Mouse (Mus musculus): ENCODE results near the gene Cradd. TPM values are rescaled to one million over a fixed set of nuclear protein-coding genes. Genes with fewer than 3 reads are reported as not detected.
A peak's percentile ranks its signal among the peaks of the same experiment; 100 is the strongest.

Cradd gene
- total RNA-seq, 2 experiments from 2014 or later: 4.1 to 5.7 TPM

GRCm38 (mm10) chr10:95283434-95283833 lies 40.5 kb downstream of the Cradd start:
- intact Hi-C loops (cut with DNase I): no loop called here
- no peak for DNase-seq (ENCODE audit: low spot score in 2 of 2)

GRCm38 (mm10) chr10:95281996-95282395 lies 41.9 kb downstream of the Cradd start:
- DNase-seq (ENCODE audit: low spot score in 2 of 2): no peak
- intact Hi-C loops (cut with DNase I): no loop called here

- DNase-seq (ENCODE audit: low spot score in 2 of 2): no peak
- intact Hi-C loops (cut with DNase I): no loop called here
Measured at GRCm38 (mm10) chr10:95281466-95281990, 42.4 kb downstream of the Cradd start.

- DNase-seq (ENCODE audit: low spot score in 2 of 2): no peak
- intact Hi-C loops (cut with DNase I): no loop called here
Measured at GRCm38 (mm10) chr10:95280327-95280726, 43.6 kb downstream of the Cradd start.

- intact Hi-C loops (cut with DNase I): no loop called here
Measured at GRCm38 (mm10) chr10:95279459-95279858, 44.5 kb downstream of the Cradd start.

GRCm38 (mm10) chr10:95278085-95278484 lies 45.8 kb downstream of the Cradd start:
- no peak for DNase-seq (ENCODE audit: low spot score in 2 of 2)
- intact Hi-C loops (cut with DNase I): no loop called here

More at GRCm38 (mm10) chr10:95279459-95279858, 44.5 kb downstream of the Cradd start:
- no peak for DNase-seq (ENCODE audit: low spot score in 2 of 2)

- DNase-seq (ENCODE audit: low spot score in 2 of 2): no peak
- intact Hi-C loops (cut with DNase I): no loop called here
Measured at GRCm38 (mm10) chr10:95275488-95275887, 48.4 kb downstream of the Cradd start.

- DNase-seq (ENCODE audit: low spot score in 2 of 2): no peak
- intact Hi-C loops (cut with DNase I): no loop called here
Measured at GRCm38 (mm10) chr10:95273226-95273625, 50.7 kb downstream of the Cradd start.

- DNase-seq (ENCODE audit: low spot score in 2 of 2): no peak
- intact Hi-C loops (cut with DNase I): no loop called here
Measured at GRCm38 (mm10) chr10:95269151-95269550, 54.8 kb downstream of the Cradd start.

- no peak for DNase-seq (ENCODE audit: low spot score in 2 of 2)
- intact Hi-C loops (cut with DNase I): no loop called here
Measured at GRCm38 (mm10) chr10:95268366-95268765, 55.6 kb downstream of the Cradd start.

GRCm38 (mm10) chr10:95266983-95267382 lies 57.0 kb downstream of the Cradd start:
- intact Hi-C loops (cut with DNase I): loop anchor here (2.0 kb wide), 1 partner anchor 148 kb away; no protein-coding TSS in a partner anchor
- DNase-seq (ENCODE audit: low spot score in 2 of 2): no peak

GRCm38 (mm10) chr10:95266041-95266762 lies 57.7 kb downstream of the Cradd start:
- intact Hi-C loops (cut with DNase I): loop anchor here (2.0 kb wide), 1 partner anchor 149 kb away; no protein-coding TSS in a partner anchor
- DNase-seq (ENCODE audit: low spot score in 2 of 2): peak in 1 of 2 experiments; percentile 27

- peak in 1 of 2 experiments; percentile 79 for DNase-seq (ENCODE audit: low spot score in 2 of 2)
Measured at GRCm38 (mm10) chr10:95265576-95265975, 58.4 kb downstream of the Cradd start.

GRCm38 (mm10) chr10:95264485-95265321 lies 59.2 kb downstream of the Cradd start:
- peak; percentile 49 to 60 for DNase-seq (ENCODE audit: low spot score in 2 of 2)
- intact Hi-C loops (cut with DNase I): loop anchor here (2.0 kb wide), 1 partner anchor 58 kb away; no protein-coding TSS in a partner anchor

More at GRCm38 (mm10) chr10:95265576-95265975, 58.4 kb downstream of the Cradd start:
- intact Hi-C loops (cut with DNase I): loop anchor here (2.0 kb wide), 1 partner anchor 57 kb away; no protein-coding TSS in a partner anchor

- intact Hi-C loops (cut with DNase I): no loop called here
- no peak for DNase-seq (ENCODE audit: low spot score in 2 of 2)
Measured at GRCm38 (mm10) chr10:95262388-95262787, 61.5 kb downstream of the Cradd start.

GRCm38 (mm10) chr10:95261279-95261678 lies 62.7 kb downstream of the Cradd start:
- no peak for DNase-seq (ENCODE audit: low spot score in 2 of 2)
- intact Hi-C loops (cut with DNase I): no loop called here

GRCm38 (mm10) chr10:95260420-95260819 lies 63.5 kb downstream of the Cradd start:
- intact Hi-C loops (cut with DNase I): no loop called here
- no peak for DNase-seq (ENCODE audit: low spot score in 2 of 2)

- intact Hi-C loops (cut with DNase I): no loop called here
- no peak for DNase-seq (ENCODE audit: low spot score in 2 of 2)
Measured at GRCm38 (mm10) chr10:95258471-95259155, 65.3 kb downstream of the Cradd start.

- intact Hi-C loops (cut with DNase I): no loop called here
- DNase-seq (ENCODE audit: low spot score in 2 of 2): no peak
Measured at GRCm38 (mm10) chr10:95257979-95258378, 66.0 kb downstream of the Cradd start.

- intact Hi-C loops (cut with DNase I): no loop called here
- no peak for DNase-seq (ENCODE audit: low spot score in 2 of 2)
Measured at GRCm38 (mm10) chr10:95256095-95256494, 67.8 kb downstream of the Cradd start.
